Mouse (Mus musculus) bone marrow, adult 2 months (tissue): Measurements from ENCODE around the gene Adam1b.

Experiments used
- CTCF ChIP-seq: fragments of 200-500 bp; IDR thresholded peaks from 2 replicates; pipeline ENCODE4 v1.5.1; 2011; ENCODE audit warnings: low read length, control low read depth; ENCODE audit not compliant: control insufficient read depth, insufficient read depth
- POLR2A ChIP-seq: fragments of 200-500 bp; IDR thresholded peaks from 2 replicates; pipeline ENCODE4 v1.6.1; 2011; ENCODE audit warnings: low read depth, mild to moderate bottlenecking, control low read depth, low read length, borderline replicate concordance; ENCODE audit not compliant: control insufficient read depth

GRCm38 (mm10) chr5:121510009-121510408 is 6.8 kb upstream of the Adam1b start:
- TF ChIP-seq CTCF (no peak), POLR2A (no peak)
